Mouse (Mus musculus) myocyte (in vitro differentiated cells): ENCODE measurements around the gene Inf2.

Experiments
- E2F4 ChIP-seq: IDR thresholded peaks from one replicate; pipeline ENCODE4 v1.6.1; 2011; ENCODE audit warnings: mild to moderate bottlenecking, control low read depth, moderate library complexity; ENCODE audit not compliant: insufficient read depth
- MYOD1 ChIP-seq, 3 experiments: IDR thresholded peaks; one replicate each; pipeline ENCODE4 v1.6.1; 2011; ENCODE audit warnings: control low read depth in 2 of 3, low read depth in 2 of 3, mild to moderate bottlenecking in 2 of 3, moderate library complexity in 1 of 3; ENCODE audit not compliant: insufficient read length in 2 of 3, control insufficient read depth in 1 of 3
- POLR2A ChIP-seq: IDR thresholded peaks from one replicate; pipeline ENCODE4 v1.6.1; 2011; ENCODE audit warnings: low read depth, mild to moderate bottlenecking, control low read depth, moderate library complexity; ENCODE audit not compliant: insufficient read length
- REST ChIP-seq: IDR thresholded peaks from one replicate; pipeline ENCODE4 v1.6.1; 2011; ENCODE audit warnings: mild to moderate bottlenecking, control low read depth, moderate library complexity; ENCODE audit not compliant: insufficient read depth, insufficient read length
- TCF12 ChIP-seq: IDR thresholded peaks from one replicate; pipeline ENCODE4 v1.6.1; 2011; ENCODE audit warnings: mild to moderate bottlenecking, control low read depth; ENCODE audit not compliant: poor library complexity, insufficient read depth, severe bottlenecking
- TCF3 ChIP-seq: IDR thresholded peaks from one replicate; pipeline ENCODE4 v1.6.1; 2011; ENCODE audit warnings: low read depth, control low read depth; ENCODE audit not compliant: insufficient read length

- TF ChIP-seq POLR2A (no peak), MYOD1 (IDR thresholded peaks at IDR 0.05; ENCODE audit: control insufficient read depth in 1 of 3, insufficient read length in 2 of 3, low read depth in 2 of 3) (no peak), TCF3 (no peak), E2F4 (no peak), TCF12 (no peak), REST (no peak)
Measured at GRCm38 (mm10) chr12:112596891-112597500, 8.4 kb downstream of the Inf2 start.
